Mouse (Mus musculus) right cerebral cortex, adult 2 months (tissue): ENCODE results near the gene Ccdc62.
A peak's percentile ranks its signal among the peaks of the same experiment; 100 is the strongest.

Experiments
- DNase-seq, 2 experiments: peaks; one replicate each; pipeline ENCODE4 v3.0.0; 2021 to 2022; ENCODE audit warnings: low spot score in 2 of 2

The Ccdc62 gene

DNA sequence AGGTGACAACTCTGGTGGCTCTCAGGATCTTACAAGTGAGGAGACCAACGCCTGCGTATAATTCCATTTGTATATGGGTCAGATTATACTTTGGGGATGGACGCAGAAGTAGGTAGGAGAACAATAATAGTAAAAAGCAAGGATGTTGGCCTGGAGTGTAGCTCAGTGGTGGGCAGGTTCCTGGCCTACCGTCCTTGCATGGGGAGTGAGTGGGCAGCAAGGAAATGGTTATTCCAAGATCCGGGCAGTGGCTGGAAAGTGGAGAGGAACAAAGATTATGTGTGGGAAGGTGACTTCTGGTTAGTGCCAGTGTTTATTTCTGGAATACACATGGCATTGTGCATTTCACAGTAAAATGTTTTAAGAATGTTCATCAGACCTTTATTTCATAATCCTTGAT is 5.5 kb downstream of the Ccdc62 start:
- DNase-seq, result no peak

DNA sequence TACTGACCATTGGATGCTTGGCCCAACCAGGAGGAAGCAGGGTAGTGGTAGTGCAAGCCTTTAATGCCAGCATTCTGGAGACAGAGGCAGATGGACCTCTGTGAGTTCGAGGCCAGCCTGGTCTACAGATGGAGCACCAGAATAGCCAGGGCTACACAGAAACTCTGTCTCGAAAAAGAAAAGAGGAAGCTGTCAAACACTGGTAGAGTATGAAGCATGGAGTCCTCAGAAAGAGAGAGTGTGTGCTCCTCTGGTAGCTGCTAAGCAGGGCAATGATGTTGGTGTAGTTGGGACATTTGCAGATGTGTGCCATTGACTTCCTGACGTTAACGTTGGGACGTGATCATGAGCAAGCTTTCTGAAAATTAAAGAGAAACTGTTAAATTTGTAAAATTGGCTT is 8.0 kb downstream of the Ccdc62 start:
- no peak for DNase-seq

DNA sequence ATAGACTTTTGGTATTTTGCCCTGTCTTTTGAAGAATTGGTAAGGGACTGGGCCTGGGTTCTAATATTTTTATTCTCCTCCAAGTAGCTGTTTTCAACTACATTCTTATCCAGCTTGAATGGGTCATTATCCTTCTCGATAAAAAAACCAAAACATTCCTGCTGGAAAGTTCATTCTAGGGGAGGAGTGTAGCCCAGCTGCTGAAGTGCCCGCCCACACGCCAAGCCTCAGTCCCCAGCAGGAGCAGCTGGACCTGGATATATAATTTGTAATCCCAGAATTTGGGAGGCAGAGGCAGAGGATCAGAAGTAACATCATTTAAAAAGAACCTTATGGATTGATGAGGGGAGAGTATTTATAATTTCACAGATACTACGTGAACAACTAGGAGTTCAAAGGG is 16.1 kb downstream of the Ccdc62 start:
- no peak for DNase-seq

DNA sequence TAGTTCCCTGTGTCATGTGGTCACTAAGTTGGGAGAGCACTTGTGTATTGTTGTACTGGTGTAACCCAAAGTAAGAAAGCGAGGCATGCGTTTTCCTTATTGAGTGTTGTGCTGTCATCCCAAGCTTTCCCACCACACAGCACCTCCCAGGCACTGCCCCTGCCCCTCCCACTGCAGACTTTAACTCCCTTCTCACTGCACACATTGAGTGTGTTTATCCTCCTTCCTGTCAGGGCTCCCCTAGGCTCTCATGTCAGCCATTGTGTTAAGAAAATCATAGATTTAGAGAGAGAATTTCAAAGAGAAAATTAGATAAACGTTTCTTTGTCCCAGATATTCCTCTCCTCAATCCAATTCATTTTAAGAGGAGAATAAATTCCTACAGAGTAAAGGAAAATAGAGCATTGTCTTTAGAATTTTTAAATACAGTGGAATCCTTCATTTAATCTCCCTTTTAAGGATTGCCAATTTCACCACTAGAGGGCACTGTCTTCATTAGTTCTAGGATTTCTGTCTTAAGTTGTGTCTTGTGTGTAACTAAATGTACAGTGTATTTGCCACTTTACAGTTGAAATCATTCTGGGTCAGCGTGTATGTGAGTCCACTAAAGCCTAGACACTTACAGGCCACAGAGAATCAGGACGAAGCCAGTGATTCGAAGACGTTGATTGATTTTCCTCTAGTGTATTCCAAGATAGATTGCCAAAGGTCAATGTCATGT is 16.7 kb downstream of the Ccdc62 start:
- DNase-seq, result peak in 1 of 2 experiments; percentile 39

DNA sequence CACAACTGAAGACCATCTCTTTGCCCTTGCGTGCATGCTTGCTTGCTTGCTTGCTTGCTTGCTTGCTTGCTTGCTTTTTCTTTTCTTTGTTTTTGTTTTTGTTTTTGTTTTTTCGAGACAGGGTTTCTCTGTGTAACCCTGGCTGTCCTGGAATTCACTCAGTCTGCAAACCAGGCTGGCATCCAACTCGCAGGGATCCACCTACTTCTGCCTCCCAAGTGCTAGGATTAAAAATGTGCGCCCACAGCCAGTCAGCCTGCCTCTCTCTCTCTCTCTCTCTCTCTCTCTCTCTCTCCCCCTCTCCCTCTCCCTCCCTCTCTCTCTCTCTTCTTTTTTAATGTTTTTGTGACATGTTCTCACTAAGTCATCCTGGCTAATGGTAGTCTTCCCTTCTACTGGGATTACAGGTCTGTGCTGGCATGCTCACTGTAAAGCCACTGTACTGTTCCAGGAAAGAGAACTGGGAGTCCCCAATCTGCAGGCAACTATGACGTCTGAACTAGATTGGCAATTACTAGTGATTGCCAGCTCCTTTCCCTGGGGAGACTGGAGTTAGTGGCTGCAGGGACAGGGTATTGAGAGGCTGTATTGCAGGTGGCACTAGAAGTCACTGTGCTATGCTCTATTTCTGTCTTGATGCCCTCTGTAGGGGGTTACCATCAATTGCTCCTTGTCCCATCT is 22.0 kb downstream of the Ccdc62 start:
- peak; percentile 47 to 57 for DNase-seq

DNA sequence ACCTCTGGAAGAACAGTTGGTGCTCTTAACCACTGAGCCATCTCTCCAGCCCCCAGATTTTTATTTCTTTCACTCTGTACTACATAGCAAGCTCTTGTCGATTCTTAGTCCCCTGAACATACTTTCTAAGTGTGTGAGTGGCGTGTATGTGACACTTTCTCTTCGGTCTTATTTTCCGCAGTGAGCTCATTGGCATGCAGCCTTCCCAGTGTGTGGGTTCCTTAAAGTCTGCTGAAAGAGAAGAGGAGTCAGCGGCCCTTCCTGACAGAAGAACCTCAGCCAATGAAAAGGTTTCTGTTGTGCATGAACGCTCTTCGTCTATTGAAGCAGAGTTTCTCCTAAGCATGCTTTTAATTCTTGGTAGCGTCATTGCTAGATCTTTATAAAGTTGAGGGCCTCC is 26.7 kb downstream of the Ccdc62 start:
- no peak for DNase-seq

DNA sequence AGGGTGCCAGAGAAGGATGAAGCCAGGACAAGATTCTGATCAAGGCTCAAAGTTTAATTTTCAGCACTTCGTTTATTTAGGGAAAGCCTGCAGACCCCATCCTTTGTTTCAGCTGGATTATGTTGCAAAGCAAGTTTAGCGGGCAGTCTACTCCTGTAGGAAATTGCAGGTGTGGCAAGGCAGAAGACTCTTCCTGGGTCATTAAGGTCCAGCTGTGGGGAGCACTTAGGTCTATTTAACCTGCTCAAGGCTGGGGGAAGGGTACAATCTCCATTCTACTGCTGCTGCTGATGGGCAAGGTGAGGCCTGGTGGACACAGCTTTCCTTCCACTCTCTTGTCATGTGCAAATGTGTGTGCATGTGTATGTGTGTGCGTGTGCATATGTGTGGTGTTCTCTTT is 28.5 kb downstream of the Ccdc62 start:
- no peak for DNase-seq

DNA sequence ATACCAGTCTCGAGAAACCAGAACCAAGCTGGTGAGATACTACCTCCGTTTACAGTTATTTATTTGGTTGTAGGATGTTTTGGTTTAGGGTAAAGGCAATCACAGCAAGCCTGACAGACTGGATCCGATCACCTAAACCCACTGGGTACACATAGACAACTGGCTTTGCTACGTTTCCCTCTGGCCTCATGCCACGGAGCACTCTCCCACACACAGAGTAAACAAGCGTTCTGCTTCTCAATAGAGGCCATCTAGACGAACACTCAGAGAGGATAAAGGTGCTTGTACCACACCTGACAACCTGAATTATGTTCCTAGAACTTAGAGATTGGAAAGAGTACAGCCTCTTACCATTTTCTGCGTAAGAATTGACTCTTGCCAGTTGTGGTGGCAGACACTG is 29.6 kb downstream of the Ccdc62 start:
- no peak for DNase-seq

DNA sequence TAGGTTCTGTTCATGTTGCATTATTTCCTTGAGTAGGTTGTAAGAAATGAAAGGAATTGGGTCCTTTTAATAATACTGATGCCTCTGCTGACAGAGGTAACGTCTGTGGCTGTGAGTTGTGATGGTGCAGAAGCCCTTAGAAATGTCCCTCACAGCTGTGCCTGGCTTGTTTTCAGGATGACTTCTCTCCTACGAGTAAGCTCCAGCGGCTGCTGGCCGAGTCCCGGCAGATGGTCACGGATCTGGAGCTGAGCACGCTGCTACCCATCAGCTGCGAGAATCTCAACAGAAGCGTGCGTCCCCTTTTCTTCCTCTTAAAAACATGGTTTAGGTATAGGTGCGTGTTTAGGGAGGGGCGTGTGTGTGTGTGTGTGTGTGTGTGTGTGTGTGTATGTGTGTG is 30.6 kb downstream of the Ccdc62 start:
- DNase-seq, result no peak

DNA sequence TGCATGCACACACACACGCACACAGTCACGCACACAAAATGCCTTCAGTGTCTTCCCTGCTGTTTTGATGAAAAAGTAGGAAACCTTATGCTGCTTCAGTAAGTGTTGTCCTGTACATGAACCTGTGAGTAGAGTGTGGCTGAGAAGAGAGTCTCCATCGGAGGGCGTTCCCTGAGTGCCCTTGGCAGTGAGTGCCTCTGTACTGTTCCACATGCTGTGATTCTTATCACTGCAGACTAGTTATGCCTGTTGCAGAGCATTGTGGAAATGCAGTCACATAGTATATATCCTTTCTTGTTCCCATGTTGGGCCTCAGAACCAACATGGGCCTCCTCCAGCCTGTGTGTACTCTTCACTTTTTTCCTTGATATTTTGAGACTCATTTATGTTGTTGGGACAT is 33.7 kb downstream of the Ccdc62 start:
- DNase-seq, result no peak

DNA sequence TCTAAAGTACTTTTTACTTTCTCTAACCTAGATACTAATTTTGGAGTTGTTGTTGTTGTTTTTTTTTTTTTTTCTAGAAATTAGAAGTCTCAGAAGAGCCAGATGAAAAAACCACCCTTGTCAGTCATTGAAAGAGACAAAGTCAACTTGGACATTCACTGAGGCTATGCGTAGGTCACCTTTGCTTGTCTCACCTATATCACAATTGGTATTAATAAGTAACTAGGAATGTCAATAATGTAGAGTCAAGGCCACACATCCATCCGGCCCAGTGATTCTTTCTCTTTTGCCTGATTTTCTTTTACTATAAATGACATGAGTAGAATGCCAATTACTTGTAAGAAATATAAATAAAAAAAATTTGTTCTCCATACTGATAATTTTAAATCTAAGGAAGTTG is 36.3 kb downstream of the Ccdc62 start:
- DNase-seq, result no peak

DNA sequence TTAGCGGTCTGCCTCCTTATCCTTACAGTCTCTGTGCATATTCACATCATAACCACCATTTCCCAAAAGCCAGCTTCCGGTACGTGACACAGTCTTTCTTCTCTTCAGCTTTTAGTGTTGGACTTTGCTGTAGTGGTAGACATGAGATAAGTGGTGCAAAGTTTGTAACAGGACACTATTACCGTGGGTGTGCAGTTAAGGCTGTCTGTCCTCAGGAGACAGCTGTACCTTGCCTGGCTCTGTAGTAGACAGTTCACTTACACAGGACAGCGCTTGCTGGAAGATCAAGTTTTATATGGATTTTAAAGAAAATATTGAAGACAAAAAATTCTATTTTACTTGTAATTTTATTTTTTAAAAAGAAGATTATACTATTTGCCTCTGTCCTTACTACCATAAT is 38.0 kb downstream of the Ccdc62 start:
- no peak for DNase-seq

DNA sequence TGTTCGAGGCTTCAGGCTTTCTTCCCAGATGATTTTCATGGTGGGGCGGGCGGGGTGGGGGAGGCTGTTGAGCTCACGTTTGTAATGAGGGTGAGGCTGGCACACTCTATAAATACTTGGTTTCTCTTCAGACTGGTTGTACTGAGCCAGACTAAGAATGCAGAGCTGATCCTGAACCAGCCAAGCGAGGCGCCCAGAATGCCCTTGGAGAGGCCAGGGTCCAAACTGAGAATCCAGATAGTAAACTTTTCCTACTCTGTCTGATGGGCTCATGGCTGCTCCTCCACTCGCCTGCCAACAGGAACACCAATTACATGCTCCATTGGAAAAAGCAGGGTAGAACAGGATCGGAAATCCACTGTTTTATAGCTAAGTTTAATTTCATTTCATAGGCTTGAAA is 38.7 kb downstream of the Ccdc62 start:
- no peak for DNase-seq

DNA sequence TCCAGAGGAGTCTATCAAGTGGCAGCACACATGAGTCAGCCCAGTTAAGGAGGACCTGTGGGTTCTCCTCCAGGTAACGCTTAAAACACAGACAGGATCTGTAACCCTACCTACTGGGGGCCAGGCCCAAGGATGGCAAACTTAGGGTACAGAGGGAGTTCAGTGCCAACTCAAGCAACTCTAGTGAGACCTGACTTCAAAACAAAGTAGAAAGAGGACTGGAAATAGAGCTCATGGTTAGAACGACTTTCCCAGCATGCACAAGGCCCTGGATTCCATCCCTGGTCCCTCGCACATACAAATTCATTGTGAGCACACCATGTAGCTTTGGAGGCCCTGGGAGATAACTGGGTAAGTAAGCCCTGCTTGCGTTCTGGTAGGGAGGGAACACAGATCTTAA is 40.1 kb downstream of the Ccdc62 start:
- no peak for DNase-seq

DNA sequence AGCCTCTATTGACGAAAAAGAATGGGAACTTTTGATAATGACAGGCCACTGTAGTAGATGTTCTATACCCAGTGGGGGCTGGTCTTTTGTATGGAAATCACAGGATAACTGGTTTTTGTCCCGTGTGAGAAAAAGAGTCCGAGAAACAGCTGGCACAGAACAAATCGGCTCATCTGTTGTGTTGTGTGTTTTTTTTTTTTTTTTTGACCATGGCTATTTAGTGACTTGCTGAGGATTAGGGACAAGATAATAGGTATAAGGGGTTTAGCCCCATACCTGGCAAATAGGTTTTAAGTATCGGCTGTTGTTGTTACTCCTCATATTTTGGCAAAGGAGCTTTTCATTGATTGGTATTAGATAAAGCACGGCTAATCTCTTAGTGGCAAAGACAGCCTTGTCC is 42.0 kb downstream of the Ccdc62 start:
- DNase-seq, result no peak

DNA sequence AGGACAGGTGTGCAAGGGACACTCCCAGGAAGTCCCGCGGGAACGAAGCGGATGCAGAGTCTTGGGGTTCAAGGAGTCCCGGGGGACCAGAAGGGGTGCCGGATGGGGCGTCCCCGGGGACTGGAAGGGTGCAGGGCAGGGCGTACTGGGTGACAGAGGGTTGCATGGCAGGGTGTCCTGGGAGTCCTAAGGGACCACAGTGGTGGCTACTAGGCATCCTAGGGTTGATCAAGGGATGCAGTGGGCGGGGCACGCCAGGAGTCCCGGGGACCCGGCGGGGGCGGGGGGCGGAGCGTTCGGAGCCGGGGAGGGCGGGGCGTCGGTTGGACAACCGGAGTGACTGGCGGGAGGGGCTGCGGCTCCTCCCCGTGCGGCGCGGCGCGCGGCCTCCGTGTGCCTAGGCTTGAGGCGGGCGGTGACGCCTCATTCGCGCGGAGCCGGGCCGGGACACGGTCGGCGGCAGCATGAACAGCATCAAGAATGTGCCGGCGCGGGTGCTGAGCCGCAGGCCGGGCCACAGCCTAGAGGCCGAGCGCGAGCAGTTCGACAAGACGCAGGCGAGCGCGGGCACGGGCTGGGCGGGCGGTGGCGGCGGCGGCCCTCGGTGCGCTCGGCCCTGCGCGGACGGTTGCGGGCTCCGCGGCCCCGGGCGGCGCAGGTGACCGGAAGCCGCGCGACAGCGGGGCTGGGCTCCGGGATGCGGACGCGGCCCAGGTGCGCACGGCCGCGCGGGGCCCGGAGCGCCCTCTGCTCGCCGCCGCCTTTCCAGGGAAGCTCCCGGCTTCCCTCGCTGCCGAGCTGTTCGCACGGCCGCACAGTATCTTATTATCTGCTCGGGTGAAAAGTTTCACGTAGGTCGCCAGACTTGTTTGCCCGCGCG is 43.1 kb downstream of the Ccdc62 start, which contains the start of gene Hip1r:
Gene Hip1r (plus strand): TSS at position 330 of the 880 bp plus-strand sequence.
- peak; percentile 57 to 68 for DNase-seq

DNA sequence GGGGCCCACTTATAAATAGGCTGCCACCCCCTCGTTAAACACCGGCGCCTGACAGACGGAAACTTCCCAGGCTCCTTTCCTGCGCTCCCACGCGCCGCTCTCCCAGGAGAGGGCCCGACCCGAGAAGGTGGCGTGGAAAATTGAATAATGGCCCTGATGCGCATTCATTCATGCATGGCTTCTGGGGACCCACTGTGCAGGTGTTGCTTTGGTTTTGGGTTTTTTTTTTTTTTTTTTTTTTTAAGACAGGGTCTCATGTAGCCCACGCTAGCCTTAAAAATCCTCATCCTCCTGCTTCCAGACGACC is 43.7 kb downstream of the Ccdc62 start:
- DNase-seq, result peak in 1 of 2 experiments; percentile 56

DNA sequence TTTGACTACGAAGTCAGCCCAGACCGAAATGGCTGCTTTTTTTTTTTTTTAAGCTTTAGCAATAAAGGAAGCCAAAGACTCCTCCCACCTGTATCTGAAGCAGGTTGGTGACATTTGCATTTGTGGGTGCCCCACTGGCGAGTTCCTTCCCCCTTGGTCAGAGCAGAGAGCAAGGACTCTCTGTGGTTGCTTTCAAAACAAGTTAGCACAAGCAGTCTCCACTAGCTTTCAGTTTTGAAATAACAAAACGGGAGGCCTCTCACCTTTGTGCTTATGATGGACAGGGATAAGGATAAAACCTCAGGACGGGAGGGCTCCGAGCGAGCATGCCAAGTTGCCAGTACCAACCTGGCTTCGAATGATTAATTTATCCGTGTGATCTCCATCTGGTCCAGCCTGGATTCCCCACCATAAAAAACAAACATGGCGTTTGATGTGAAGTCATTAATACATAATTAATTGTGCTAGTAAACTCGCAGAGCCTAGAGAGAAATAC is 44.2 kb downstream of the Ccdc62 start:
- no peak for DNase-seq

DNA sequence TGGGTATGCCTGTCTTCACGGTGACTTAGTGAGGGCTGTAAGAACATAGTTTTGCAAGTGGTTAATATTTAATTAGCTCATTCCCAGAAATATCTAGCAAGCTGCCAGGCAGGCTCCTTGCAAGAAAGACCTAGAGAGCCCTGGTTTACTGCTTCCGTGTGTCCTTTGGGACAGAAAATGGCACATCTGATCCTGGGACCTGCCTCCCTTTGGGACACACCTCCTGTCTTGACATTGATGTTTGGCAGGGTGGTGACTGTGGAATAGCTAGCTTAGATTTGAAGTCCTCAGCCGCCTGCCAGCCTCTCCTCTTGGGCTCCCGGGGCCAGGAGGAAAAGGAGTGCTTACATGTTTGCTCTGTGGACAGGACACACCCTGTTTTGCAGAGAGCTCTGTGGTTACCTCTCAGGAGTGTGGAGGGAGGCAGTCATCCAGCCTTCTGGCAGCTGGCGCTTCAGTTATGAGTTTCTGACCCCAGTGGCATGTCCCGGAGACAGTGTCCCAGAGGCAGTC is 45.2 kb downstream of the Ccdc62 start:
- DNase-seq, result no peak

DNA sequence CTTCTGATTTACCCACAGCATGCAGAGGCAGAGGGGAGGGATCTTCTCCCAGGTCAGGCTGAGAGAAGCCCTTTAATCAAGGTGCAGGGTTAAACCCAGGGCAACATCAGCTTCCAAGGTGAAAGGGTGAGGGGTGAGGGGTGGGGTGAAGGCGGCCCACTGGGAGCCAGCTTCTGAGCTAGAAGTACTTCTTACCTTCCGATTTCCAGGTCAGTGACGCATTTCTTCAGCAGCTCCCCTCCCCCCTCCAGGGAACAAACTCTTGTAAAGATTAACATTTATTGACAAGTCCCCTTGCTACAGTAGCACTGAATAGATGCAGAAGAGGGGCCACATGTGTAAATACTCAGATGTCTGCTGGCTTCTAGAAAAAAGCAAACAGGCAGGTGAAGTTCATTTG is 46.8 kb downstream of the Ccdc62 start:
- DNase-seq, result no peak

DNA sequence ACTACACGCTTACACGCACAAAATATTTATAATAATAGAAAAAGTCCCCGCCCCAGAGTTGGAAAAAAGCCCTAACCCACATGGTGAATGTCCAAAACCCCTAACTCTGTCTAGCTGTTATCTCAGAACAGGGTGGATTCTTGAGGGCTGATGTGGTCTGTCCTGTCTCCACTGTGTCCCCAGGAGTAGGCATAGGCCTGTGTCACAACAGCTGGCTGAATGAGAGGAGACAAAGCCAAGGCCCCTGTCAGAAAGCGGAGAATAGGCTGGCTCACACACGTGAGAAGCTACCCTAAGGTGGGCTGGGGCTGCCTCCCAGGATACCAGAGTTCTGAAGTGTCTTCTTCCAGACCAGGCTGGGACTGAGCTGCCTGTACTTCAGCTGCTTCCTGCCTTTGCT is 47.7 kb downstream of the Ccdc62 start:
- no peak for DNase-seq

DNA sequence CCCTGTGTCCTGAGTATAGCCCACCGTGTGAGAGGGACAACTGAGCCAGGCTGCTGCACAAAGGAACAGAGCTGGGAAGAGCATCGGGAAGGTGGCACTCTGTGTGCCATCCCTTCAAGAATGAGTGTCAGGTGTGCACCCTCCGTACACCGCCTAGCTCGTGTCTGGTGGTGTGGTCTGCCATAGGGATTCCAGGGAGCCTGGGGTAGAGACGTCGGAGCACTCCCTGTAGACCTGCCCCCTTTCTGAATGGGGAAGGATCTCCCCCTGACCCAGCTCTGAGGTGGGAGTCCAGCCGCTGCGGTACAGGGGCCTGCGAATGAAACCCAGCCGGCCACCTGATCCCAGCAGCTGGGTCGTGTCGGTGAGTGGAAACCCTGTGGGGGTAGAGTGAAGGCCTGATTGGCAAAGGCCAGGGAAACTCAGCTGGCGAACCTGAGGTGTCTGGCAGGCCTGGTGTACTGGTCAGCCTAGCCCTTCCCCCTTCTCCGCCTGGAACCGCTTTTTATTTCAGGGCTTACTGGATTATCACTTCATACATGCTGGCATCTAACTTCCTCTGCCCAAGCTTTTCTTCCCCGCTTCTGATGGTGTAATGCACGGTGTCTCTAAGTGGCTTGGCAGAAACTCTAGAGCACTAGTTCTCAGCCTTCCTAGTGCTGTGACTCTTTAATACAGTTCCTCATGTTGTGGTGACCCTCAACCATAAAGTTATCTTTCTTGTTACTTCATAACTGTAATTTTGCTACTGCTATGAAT is 48.9 kb downstream of the Ccdc62 start:
- DNase-seq, result no peak
